Mouse (Mus musculus) MEL (cell line): ENCODE results near the gene Resp18.

Experiments
- CTCF ChIP-seq, 3 experiments: IDR thresholded peaks in 2 of 3; conservative IDR thresholded peaks in 1 of 3; 2 replicates each; pipeline ENCODE4 v1.5.1; 2011 to 2012; ENCODE audit warnings: low read length in 3 of 3, low read depth in 2 of 3, mild to moderate bottlenecking in 2 of 3, improper control_type of control experiment in 1 of 3, inconsistent platforms in 1 of 3, mixed read lengths in 1 of 3, moderate library complexity in 1 of 3; ENCODE audit not compliant: control insufficient read depth in 1 of 3, insufficient read depth in 1 of 3, poor library complexity in 1 of 3, severe bottlenecking in 1 of 3
- GATA1 ChIP-seq: IDR thresholded peaks from 2 replicates; pipeline ENCODE4 v1.6.1; 2011; ENCODE audit warnings: low read depth, low read length, improper control_type of control experiment
- POLR2A ChIP-seq, 2 experiments: IDR thresholded peaks; 2 replicates each; pipeline ENCODE4 v1.6.1; 2011 to 2012; ENCODE audit warnings: low read length in 2 of 2, mild to moderate bottlenecking in 2 of 2, control low read depth in 1 of 2, improper control_type of control experiment in 1 of 2, low read depth in 1 of 2, moderate library complexity in 1 of 2; ENCODE audit not compliant: control insufficient read depth in 1 of 2, insufficient read depth in 1 of 2, poor library complexity in 1 of 2
- POLR2AphosphoS5 ChIP-seq: IDR thresholded peaks from 2 replicates; pipeline ENCODE4 v1.6.1; 2012; ENCODE audit warnings: low read depth, borderline replicate concordance, mild to moderate bottlenecking, inconsistent platforms, low read length, moderate library complexity, mixed read lengths
- TCF12 ChIP-seq: IDR thresholded peaks from 2 replicates; pipeline ENCODE4 v1.6.1; 2014; ENCODE audit warnings: low read depth, mild to moderate bottlenecking, inconsistent platforms, low read length, improper control_type of control experiment, moderate library complexity
- USF2 ChIP-seq, 2 experiments: IDR thresholded peaks; 2 replicates each; pipeline ENCODE4 v1.6.1; 2011 to 2012; ENCODE audit warnings: improper control_type of control experiment in 2 of 2, low read length in 2 of 2, borderline replicate concordance in 1 of 2, inconsistent platforms in 1 of 2, low read depth in 1 of 2, mild to moderate bottlenecking in 1 of 2; ENCODE audit not compliant: insufficient read depth in 1 of 2

DNA sequence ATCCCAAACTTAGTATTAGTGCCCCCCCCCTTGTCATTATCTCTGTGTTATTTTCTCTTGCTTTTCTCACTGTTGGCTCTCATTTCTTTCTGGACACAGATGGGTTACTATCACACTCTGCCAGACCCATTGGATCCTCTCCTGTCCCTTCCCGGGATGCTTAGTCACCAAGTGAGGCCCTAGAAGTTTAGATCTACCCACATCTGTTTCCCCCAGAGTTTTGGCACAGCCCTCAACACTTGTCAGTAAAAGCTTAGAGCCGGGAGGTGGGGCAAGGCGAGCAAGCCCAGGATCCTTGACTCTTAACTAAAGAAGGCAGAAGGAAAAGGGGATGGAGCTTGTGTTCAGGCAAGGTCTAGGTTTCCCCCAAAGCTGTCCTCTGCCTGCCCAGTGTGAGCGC lies 49.1 kb downstream of the Resp18 start:
- no peak for TF ChIP-seq POLR2A (IDR thresholded peaks at IDR 0.05; ENCODE audit: control insufficient read depth in 1 of 2, insufficient read depth in 1 of 2, low read depth in 1 of 2, low read length in 2 of 2, poor library complexity in 1 of 2)
- TF ChIP-seq GATA1 = peak; percentile 77
- no peak for TF ChIP-seq POLR2AphosphoS5
- TF ChIP-seq USF2 (IDR thresholded peaks at IDR 0.05; ENCODE audit: borderline replicate concordance in 1 of 2, insufficient read depth in 1 of 2, low read depth in 1 of 2, low read length in 2 of 2) = no peak
- no peak for TF ChIP-seq CTCF (IDR thresholded peaks at IDR 0.05 in 2 of 3, conservative IDR thresholded peaks at IDR 0.05 in 1 of 3; ENCODE audit: control insufficient read depth in 1 of 3, insufficient read depth in 1 of 3, low read depth in 2 of 3, low read length in 3 of 3, poor library complexity in 1 of 3, severe bottlenecking in 1 of 3)
- peak; percentile 90 for TF ChIP-seq TCF12
